Mouse (Mus musculus) lung, embryonic 14.5 days (tissue): Measurements from ENCODE around the gene Cers5. TPM values are rescaled to one million over a fixed set of nuclear protein-coding genes. Genes with fewer than 3 reads are reported as not detected.
"Not testable (repeated sequence)": the region's sequence is repeated elsewhere in the genome, so short reads cannot be mapped to it uniquely, and the experiment has no call there.

Experiments
- ATAC-seq: fragments of 200-750 bp; cut with Nextera tagmentation; 2 replicates; pipeline ENCODE4 v1.8.0; 2017; ENCODE audit warnings: mild to moderate bottlenecking, moderate TSS enrichment, moderate library complexity; ENCODE audit not compliant: insufficient read depth
- DNase-seq: peaks from one replicate; pipeline ENCODE4 v3.0.0-alpha.2; 2015
- H3K27ac ChIP-seq: fragments of 300-500 bp; sonication (generic); 2 replicates; pipeline ENCODE4 v1.5.1; 2014; ENCODE audit warnings: low read depth, mild to moderate bottlenecking, moderate library complexity
- H3K27me3 ChIP-seq: fragments of 300-500 bp; sonication (generic); 2 replicates; pipeline ENCODE4 v1.6.1; 2014; ENCODE audit warnings: low read length, control low read depth; ENCODE audit not compliant: insufficient read depth
- H3K36me3 ChIP-seq: fragments of 300-500 bp; sonication (generic); 2 replicates; pipeline ENCODE4 v1.6.1; 2014; ENCODE audit warnings: control low read depth; ENCODE audit not compliant: insufficient read depth
- H3K4me1 ChIP-seq: fragments of 300-500 bp; sonication (generic); 2 replicates; pipeline ENCODE4 v1.6.1; 2014; ENCODE audit warnings: antibody characterized with exemption, control low read depth; ENCODE audit not compliant: insufficient read depth
- H3K4me2 ChIP-seq: fragments of 300-500 bp; sonication (generic); 2 replicates; pipeline ENCODE4 v1.6.1; 2014; ENCODE audit warnings: mild to moderate bottlenecking
- H3K4me3 ChIP-seq: fragments of 300-500 bp; sonication (generic); 2 replicates; pipeline ENCODE4 v1.5.1; 2014; ENCODE audit warnings: low read depth, low read length
- H3K9ac ChIP-seq: fragments of 300-500 bp; sonication (generic); 2 replicates; pipeline ENCODE4 v1.6.1; 2014
- H3K9me3 ChIP-seq: fragments of 300-500 bp; sonication (generic); 2 replicates; pipeline ENCODE4 v1.6.1; 2016; ENCODE audit warnings: low read depth, low read length, control low read depth
- CTCF ChIP-seq: IDR thresholded peaks from 2 replicates; pipeline ENCODE4 v1.5.1; 2016; ENCODE audit warnings: antibody characterized with exemption, low read depth
- WGBS: fragments of 180-500 bp; shearing (Covaris S2); extraction: QIAGEN DNeasy Blood & Tissue Kit; methylation state at CpG from one replicate; pipeline ENCODE4 v1.1.7; 2014; 5-methylcytosine and 5-hydroxymethylcytosine counted together
- polyA plus RNA-seq: library from polyadenylated mRNA; unstranded; fragments of >200 nt; fragmentation: Nextera tagmentation; extraction: Ambion mirVana; gene quantifications from 2 replicates; pipeline ENCODE4 v1.2.1, GENCODE M21; 2014

Gene Cers5
- polyA plus RNA-seq, 1 experiment from 2014 or later = 78.8 TPM

DNA sequence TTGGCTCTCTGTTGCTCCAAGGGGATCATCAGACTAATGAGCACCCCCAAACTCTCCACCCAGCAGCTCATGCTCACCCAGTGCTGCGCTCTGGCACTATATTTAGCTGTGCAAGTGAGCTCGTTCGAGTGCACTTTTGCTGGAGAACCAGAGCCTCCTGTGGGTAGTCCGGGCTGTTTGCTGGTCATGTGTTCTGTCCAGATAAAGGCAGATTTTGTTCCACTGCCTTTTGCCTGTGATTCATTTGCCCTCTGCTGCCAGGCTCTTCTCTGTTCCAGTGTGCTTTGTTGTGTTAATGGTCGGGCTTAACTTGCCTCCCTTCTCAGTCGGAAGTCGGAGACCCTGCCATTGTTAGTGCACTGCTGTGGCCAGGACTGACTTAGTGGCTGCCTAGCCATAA, 67.8 kb downstream of the Cers5 start:
- no peak for ATAC-seq
- peak overlapping the region; percentile 16 for H3K9ac ChIP-seq

DNA sequence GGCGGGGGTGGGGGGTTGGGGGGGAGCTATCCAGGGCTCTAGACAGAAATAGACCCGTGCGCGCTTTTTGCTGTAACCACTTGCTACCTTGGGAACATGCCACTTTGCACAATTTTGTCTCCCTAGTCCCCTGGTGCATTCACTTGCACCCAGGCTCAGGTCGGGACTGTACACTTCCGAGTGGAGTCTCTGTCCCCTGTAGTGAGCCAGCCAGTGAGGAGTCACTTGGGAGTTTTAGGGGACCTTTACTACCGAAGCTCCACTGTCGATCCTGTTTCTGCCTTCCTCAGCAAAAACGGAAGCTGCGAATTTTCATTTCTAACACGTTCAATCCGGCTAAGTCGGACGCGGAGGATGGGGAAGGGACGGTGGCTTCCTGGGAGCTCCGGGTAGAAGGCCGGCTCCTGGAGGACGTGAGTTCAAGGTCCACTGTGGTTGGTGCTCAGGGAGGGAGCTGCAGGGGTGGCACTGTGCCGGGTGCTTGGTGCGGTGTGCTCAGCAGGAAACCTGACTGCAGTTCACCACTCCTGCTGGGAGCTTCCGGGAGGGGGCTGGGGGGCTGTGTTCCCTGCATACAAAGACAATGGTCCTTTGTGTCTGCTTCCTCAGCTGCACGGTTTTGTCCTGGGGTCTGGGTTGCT, 68.5 kb downstream of the Cers5 start:
- Histone ChIP-seq H3K27me3 (no peaks in the 10 kb centered on the region), H3K4me1 (peaks cover 4% of the 10 kb centered on the region; the same call in 1 of the 2 replicates), H3K9ac (peak overlapping the region; percentile 16; the same call in 1 of the 2 replicates), H3K9me3 (no peaks in the 10 kb centered on the region), H3K4me2 (peak overlapping the region; percentile 29; the same call in 1 of the 2 replicates), H3K36me3 (peaks cover 54% of the 10 kb centered on the region), H3K4me3 (peak overlapping the region; percentile 4; the same call in 1 of the 2 replicates), H3K27ac (peak overlapping the region; percentile 46; the same call in 1 of the 2 replicates)
- ATAC-seq (no peak), DNase-seq (peak; percentile 21)
- TF ChIP-seq CTCF = no peak
- 53% methylated on average over 23 of the region's 23 CpGs for WGBS

More for the DNA sequence above, 67.8 kb downstream of the Cers5 start:
- Histone ChIP-seq H3K27me3 (no peaks in the 10 kb centered on the region), H3K4me3 (no peak overlapping the region), H3K9me3 (no peaks in the 10 kb centered on the region), H3K27ac (peak overlapping the region; percentile 46; the same call in 1 of the 2 replicates), H3K36me3 (peaks cover 61% of the 10 kb centered on the region), H3K4me1 (peaks cover 4% of the 10 kb centered on the region; the same call in 1 of the 2 replicates), H3K4me2 (peak overlapping the region; percentile 29; the same call in 1 of the 2 replicates)
- no peak for TF ChIP-seq CTCF
- no peak for DNase-seq
- 78% methylated on average over 7 of the region's 7 CpGs for WGBS

- H3K36me3 ChIP-seq = peaks cover 49% of the 10 kb centered on the region
- peak overlapping the region; percentile 94; the same call in 1 of the 2 replicates for H3K9ac ChIP-seq
- peaks cover 4% of the 10 kb centered on the region; the same call in 1 of the 2 replicates for H3K4me1 ChIP-seq
- peak overlapping the region; percentile 71 for H3K4me2 ChIP-seq
- peak overlapping the region; percentile 42; the same call in 1 of the 2 replicates for H3K27ac ChIP-seq
- H3K9me3 ChIP-seq = no peaks in the 10 kb centered on the region
- ATAC-seq = no peak
- no peak overlapping the region for H3K4me3 ChIP-seq
- no peaks in the 10 kb centered on the region for H3K27me3 ChIP-seq
- WGBS = 75% methylated on average over 5 of the region's 5 CpGs
- no peak for TF ChIP-seq CTCF
- no peak for DNase-seq
Measured at GRCm38 (mm10) chr15:99703676-99704040, 69.0 kb downstream of the Cers5 start.

GRCm38 (mm10) chr15:99703104-99703503, 69.6 kb downstream of the Cers5 start:
- Histone ChIP-seq H3K36me3 (peaks cover 43% of the 10 kb centered on the region), H3K9ac (peak overlapping the region; percentile 94), H3K9me3 (no peaks in the 10 kb centered on the region), H3K4me2 (peak overlapping the region; percentile 71), H3K27me3 (no peaks in the 10 kb centered on the region), H3K4me3 (peak overlapping the region; percentile 83), H3K4me1 (peaks cover 4% of the 10 kb centered on the region; the same call in 1 of the 2 replicates), H3K27ac (no peak overlapping the region)
- DNase-seq (no peak), ATAC-seq (no peak)
- no peak for TF ChIP-seq CTCF
- 59% methylated on average over 9 of the region's 9 CpGs for WGBS

DNA sequence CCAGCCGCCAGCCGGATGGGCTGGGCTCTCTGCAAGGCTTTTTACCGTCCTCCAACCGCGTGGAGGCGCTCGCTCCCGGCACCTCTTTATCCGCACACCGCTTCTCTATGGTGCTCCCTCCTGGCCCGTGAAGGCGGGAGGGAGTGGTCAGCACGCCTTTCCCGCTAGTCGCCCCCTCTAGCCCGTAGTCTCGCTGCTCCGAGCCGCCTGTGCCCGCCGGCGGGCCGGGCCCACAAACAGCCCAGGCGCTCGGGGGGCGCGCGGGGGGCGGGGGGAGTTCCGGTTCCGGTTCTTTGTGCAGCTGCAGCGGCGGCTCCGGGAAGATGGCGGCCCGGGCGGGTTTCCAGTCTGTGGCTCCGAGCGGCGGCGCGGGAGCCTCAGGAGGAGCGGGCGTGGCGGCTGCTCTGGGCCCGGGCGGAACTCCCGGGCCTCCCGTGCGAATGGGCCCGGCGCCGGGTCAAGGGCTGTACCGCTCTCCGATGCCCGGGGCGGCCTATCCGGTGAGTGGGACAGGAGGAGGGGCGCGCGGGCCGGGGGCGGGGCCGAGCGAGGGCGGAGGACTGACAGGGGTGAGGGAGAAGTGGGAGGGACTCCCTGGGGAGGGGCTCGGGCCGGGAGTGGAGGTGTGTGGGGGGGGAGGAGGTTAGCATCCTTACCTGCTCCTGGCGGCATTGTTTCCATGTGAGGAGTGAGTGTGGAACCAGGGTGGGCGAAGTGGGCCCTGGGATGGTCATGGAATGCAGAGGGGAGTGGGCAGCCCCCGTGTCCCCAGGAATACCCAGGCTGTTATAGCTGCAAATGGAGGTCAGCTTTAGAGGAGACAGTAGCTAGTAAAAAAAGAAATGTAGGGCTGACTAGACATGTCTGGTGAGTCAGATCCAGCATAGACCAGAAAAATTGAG, 70.4 kb downstream of the Cers5 start, which contains the start of gene Smarcd1:
TSS of gene Smarcd1 (plus strand) at position 131 of the 902 bp plus-strand sequence.
- Histone ChIP-seq H3K27ac (peak within 1 kb of the TSS; percentile 97), H3K9me3 (no peaks in the 10 kb centered on the region)

GRCm38 (mm10) chr15:99701640-99701998, 71.1 kb downstream of the Cers5 start:
- H3K27ac ChIP-seq, H3K27me3 ChIP-seq, H3K4me1 ChIP-seq, H3K9me3 ChIP-seq, DNase-seq: not testable (repeated sequence)
- WGBS = 38% methylated on average over 16 of the region's 16 CpGs
- Histone ChIP-seq H3K36me3 (peaks cover 29% of the 10 kb centered on the region), H3K9ac (peak overlapping the region; percentile 94), H3K4me2 (peak overlapping the region; percentile 71), H3K4me3 (peak overlapping the region; percentile 83)
- ATAC-seq = peak; percentile 0; the same call in 1 of the 2 replicates

More for the DNA sequence above, 70.4 kb downstream of the Cers5 start, which contains the start of gene Smarcd1:
- H3K36me3 ChIP-seq = peaks cover 35% of the 10 kb centered on the region
- peak within 1 kb of the TSS; percentile 71 for H3K4me2 ChIP-seq
- peak within 1 kb of the TSS; percentile 94 for H3K9ac ChIP-seq
- peaks cover 4% of the 10 kb centered on the region; the same call in 1 of the 2 replicates for H3K4me1 ChIP-seq
- peak; percentile 97 for DNase-seq
- peak; percentile 98 for ATAC-seq
- peak within 1 kb of the TSS; percentile 83 for H3K4me3 ChIP-seq
- H3K27me3 ChIP-seq = no peaks in the 10 kb centered on the region
- WGBS = under 1% methylated on average over 71 of the region's 71 CpGs
- peak; percentile 83 for TF ChIP-seq CTCF
